Mouse (Mus musculus) hindbrain, embryonic 16.5 days (tissue): Measurements from ENCODE around the gene Syngr4. TPM values are rescaled to one million over a fixed set of nuclear protein-coding genes. Genes with fewer than 3 reads are reported as not detected.
A peak's percentile ranks its signal among the peaks of the same experiment; 100 is the strongest.
"Not testable (repeated sequence)": the region's sequence is repeated elsewhere in the genome, so short reads cannot be mapped to it uniquely, and the experiment has no call there.

Experiments used
- ATAC-seq: fragments of 200-750 bp; cut with Nextera tagmentation; 2 replicates; pipeline ENCODE4 v1.8.0; 2017; ENCODE audit warnings: moderate TSS enrichment, moderate library complexity
- H3K27ac ChIP-seq: fragments of 300-500 bp; sonication (generic); 2 replicates; pipeline ENCODE4 v1.5.1; 2014; ENCODE audit warnings: low read depth, mild to moderate bottlenecking, control low read depth, low read length, moderate library complexity
- H3K27me3 ChIP-seq: fragments of 300-500 bp; sonication (generic); replicated peaks from 2 replicates; pipeline ENCODE4 v1.6.1; 2014; ENCODE audit warnings: low read length; ENCODE audit not compliant: control insufficient read depth, insufficient read depth
- H3K36me3 ChIP-seq: fragments of 300-500 bp; sonication (generic); 2 replicates; pipeline ENCODE4 v1.6.1; 2014; ENCODE audit warnings: mild to moderate bottlenecking, low read length, moderate library complexity, mixed read lengths; ENCODE audit not compliant: control insufficient read depth, insufficient read depth
- H3K4me1 ChIP-seq: fragments of 300-500 bp; sonication (generic); 2 replicates; pipeline ENCODE4 v1.6.1; 2014; ENCODE audit warnings: low read depth, low read length; ENCODE audit not compliant: control insufficient read depth, insufficient read depth
- H3K4me2 ChIP-seq: fragments of 300-500 bp; sonication (generic); 2 replicates; pipeline ENCODE4 v1.6.1; 2014; ENCODE audit warnings: mild to moderate bottlenecking, low read length, control low read depth, moderate library complexity
- H3K4me3 ChIP-seq: fragments of 300-500 bp; sonication (generic); 2 replicates; pipeline ENCODE4 v1.5.1; 2014; ENCODE audit warnings: mild to moderate bottlenecking, low read length, control low read depth, moderate library complexity
- H3K9ac ChIP-seq: fragments of 300-500 bp; sonication (generic); 2 replicates; pipeline ENCODE4 v1.6.1; 2014; ENCODE audit warnings: low read depth, mild to moderate bottlenecking, control low read depth, low read length, moderate library complexity
- H3K9me3 ChIP-seq: fragments of 300-500 bp; sonication (generic); 2 replicates; pipeline ENCODE4 v1.6.1; 2014; ENCODE audit warnings: mild to moderate bottlenecking, low read length, moderate library complexity; ENCODE audit not compliant: control insufficient read depth
- WGBS: fragments of 180-500 bp; shearing (Covaris S2); extraction: QIAGEN DNeasy Blood & Tissue Kit; methylation state at CpG from one replicate; pipeline ENCODE4 v1.1.7; 2014; 5-methylcytosine and 5-hydroxymethylcytosine counted together
- polyA plus RNA-seq: library from polyadenylated mRNA; unstranded; fragments of >200 nt; fragmentation: Nextera tagmentation; extraction: Ambion mirVana; gene quantifications from 2 replicates; pipeline ENCODE4 v1.2.1, GENCODE M21; 2015

Syngr4 gene
- polyA plus RNA-seq, 1 experiment from 2014 or later, result not detected

DNA sequence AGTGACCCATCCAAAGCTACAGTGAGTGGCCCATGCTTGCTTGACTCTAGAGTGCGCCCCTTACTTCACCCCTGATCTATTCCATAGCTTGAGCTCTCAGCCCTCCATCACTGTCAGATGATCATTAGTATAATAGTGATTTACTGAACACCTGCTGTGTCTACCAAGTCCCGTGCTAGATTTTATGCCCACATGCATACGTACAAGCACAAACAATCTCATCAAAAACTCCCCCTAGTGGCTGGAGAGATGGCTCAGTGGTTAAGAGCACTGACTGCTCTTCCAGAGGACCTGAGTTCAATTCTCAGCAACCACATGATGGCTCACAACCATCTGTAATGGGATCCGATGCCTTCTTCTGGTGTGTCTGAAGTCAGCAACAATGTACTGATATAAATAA lies 1.6 kb upstream of the Syngr4 start:
- H3K27ac ChIP-seq, H3K9me3 ChIP-seq, H3K36me3 ChIP-seq, H3K4me3 ChIP-seq, H3K9ac ChIP-seq, H3K27me3 ChIP-seq, H3K4me1 ChIP-seq, ATAC-seq: not testable (repeated sequence)
- 51% methylated on average over 4 of the region's 4 CpGs for WGBS
- H3K4me2 ChIP-seq, result peak overlapping the region; percentile 59

DNA sequence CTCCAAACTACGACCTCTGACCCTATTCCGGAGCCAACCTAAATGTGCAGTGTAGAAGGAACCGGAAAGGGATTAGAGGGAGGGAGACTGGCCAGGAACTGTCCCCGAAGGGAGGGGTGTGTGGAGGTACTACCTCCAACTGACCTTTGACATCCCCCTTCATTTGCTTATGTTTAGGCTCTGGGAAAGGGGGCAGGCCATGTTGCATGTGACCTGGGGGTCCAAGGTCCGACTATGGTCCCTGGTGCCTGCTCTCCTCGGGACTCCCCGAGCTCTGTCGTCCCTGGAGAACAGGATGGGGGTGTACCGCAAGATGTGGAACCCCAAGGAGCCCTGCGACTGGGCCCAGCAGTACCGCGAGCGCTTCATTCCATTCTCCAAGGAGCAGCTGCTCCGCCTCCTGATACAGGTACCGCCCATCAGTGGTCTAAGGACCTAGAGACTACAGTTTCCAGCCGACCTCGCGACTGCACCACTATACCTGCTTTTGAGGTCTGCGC lies 794 bp upstream of the Syngr4 start:
- H3K9me3 ChIP-seq, result no peaks in the 10 kb centered on the region
- ATAC-seq, result peak; percentile 70
- H3K4me3 ChIP-seq, result peak overlapping the region; percentile 48
- peaks cover 8% of the 10 kb centered on the region for H3K4me1 ChIP-seq
- H3K27ac ChIP-seq, result peak overlapping the region; percentile 63
- H3K27me3 ChIP-seq, result no peaks in the 10 kb centered on the region
- no peaks in the 10 kb centered on the region for H3K36me3 ChIP-seq
- H3K4me2 ChIP-seq, result peak overlapping the region; percentile 59
- peak overlapping the region; percentile 65 for H3K9ac ChIP-seq
- 2% methylated on average over 19 of the region's 19 CpGs for WGBS

DNA sequence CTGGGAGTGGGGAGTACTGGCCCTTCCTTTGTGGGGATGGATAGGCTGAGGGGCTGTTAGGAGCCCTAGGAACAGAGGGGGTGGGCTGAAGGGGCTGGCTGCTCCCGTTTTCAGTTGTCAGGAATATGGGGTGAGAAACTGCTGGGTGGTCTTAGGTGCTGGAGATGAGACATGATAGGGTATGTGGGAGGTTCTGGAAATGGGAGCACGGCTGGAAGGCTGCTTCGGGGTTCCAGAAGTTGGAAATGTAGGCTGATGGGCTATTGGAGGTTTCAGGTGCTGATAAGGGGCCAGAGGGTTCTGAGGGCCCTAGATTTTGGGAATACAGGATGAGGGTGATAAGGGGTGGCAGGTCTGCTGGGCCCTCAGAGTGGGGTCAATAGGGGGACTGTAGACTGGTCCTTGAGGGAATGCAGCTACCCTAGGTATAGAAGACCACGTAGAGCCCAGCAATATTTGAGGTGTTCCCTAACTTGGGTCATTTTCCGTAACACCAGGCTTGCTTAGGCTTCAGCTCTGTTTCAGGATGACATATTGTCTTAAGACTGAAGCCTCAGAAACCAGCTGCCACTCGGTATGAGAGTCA lies 490 bp downstream of the Syngr4 start:
- 74% methylated on average over 6 of the region's 6 CpGs for WGBS
- no peaks in the 10 kb centered on the region for H3K9me3 ChIP-seq
- H3K4me3 ChIP-seq, result peak overlapping the region; percentile 48

DNA sequence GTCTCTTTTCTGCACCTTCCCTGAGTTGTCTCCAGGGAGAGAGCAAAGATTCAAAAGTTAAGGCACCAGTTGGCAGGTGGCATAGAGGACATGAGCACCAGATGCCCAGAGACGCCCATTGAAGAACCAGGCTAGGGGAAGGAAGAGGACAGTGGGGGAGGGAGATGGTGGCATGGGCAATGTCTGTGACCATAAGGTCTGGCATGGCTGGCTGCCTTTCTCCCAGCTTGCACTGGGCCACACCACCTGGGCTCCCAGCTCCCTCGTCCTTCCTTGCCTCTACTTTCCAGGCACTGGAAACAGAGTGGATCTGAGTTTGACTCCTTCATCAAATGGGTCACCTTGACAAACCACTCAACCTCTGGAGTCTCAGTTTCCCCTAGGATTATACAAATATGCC lies 3.9 kb downstream of the Syngr4 start:
- H3K9ac ChIP-seq, result no peak overlapping the region
- H3K9me3 ChIP-seq, result no peaks in the 10 kb centered on the region
- no peak overlapping the region for H3K4me2 ChIP-seq
- no peak overlapping the region for H3K27ac ChIP-seq
- H3K4me1 ChIP-seq, result peaks cover 4% of the 10 kb centered on the region
- 87% methylated on average over 2 of the region's 2 CpGs for WGBS
- no peak overlapping the region for H3K4me3 ChIP-seq
- no peaks in the 10 kb centered on the region for H3K36me3 ChIP-seq
- H3K27me3 ChIP-seq, result no peaks in the 10 kb centered on the region
- no peak for ATAC-seq

More for the DNA sequence above, 490 bp downstream of the Syngr4 start:
- peak overlapping the region; percentile 59 for H3K4me2 ChIP-seq
- no peaks in the 10 kb centered on the region for H3K36me3 ChIP-seq
- no peak overlapping the region for H3K27ac ChIP-seq
- no peaks in the 10 kb centered on the region for H3K27me3 ChIP-seq
- ATAC-seq, result peak; percentile 35
- H3K9ac ChIP-seq, result no peak overlapping the region
- H3K4me1 ChIP-seq, result peaks cover 8% of the 10 kb centered on the region

DNA sequence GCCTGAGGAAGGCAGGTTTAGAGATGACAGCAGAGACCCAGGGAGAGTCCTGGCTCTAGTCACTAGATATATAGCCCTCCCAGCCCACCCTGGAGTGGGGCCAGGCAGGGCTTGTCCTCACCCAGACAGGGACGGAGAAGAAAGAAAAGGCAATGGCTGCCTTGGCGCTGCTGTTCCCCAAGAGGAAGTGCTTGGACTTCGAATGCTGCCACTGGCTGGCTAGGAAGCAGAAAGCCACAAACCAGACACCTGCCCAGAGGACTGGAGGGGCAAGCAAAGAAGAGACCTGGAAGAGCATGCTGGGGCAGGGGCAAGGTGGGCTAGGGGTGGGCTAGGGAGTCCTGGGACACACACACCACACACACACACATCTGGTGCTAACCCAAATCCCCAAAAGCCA lies 9.3 kb downstream of the Syngr4 start:
- Histone ChIP-seq H3K27me3 (no peaks in the 10 kb centered on the region), H3K9ac (no peak overlapping the region; the same call in 1 of the 2 replicates), H3K27ac (no peak overlapping the region), H3K36me3 (peaks cover 25% of the 10 kb centered on the region), H3K9me3 (no peaks in the 10 kb centered on the region), H3K4me2 (no peak overlapping the region), H3K4me3 (no peak overlapping the region), H3K4me1 (no peaks in the 10 kb centered on the region)
- WGBS, result 56% methylated on average over 3 of the region's 3 CpGs
- ATAC-seq, result 0 out of 2 replicates have a peak, but pooled peaks have one; percentile 19

DNA sequence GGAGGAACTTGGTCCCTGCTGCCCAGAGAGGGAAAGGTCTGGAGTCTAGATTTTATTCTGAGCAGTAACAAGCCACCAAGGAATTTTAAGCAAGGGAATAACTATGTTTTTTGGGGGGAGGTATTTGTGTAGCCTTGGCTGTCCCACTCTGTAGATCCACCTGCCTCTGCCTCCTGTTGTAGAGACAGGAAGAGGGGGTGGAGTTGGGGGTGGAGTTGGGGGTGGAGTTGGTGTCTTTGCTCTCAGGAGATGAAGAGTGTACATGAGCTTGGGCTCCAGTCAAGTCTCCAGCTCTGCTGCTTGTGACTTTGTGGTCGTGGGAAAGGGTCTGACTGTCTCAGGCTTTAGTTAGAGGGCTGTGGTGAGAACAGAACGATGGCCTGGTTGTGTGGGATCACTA lies 15.5 kb downstream of the Syngr4 start:
- peaks cover 54% of the 10 kb centered on the region for H3K36me3 ChIP-seq
- H3K4me2 ChIP-seq, result no peak overlapping the region
- ATAC-seq, result no peak
- no peaks in the 10 kb centered on the region for H3K4me1 ChIP-seq
- no peaks in the 10 kb centered on the region for H3K27me3 ChIP-seq
- no peak overlapping the region for H3K4me3 ChIP-seq
- H3K27ac ChIP-seq, result no peak overlapping the region
- H3K9me3 ChIP-seq, result no peaks in the 10 kb centered on the region
- 93% methylated on average over 2 of the region's 2 CpGs for WGBS
- H3K9ac ChIP-seq, result no peak overlapping the region

DNA sequence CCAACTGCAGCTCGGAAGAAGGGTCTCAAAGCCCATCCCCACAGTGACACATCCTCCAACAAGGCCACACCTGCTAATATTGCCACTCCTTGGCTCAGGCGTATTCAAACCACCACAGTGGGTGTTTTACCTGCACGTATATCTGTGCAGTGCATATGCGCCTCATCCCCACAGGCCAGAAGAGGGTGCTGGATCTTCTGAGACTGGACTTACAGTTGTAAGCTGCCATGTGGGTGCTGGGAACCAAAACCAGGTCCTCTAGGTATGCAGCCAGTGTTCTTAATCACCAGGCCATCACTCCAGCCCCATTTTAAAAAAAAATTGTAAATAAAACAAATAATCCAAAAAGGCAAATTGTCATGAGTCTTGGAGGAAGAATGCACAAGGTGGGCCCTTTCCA lies 16.0 kb downstream of the Syngr4 start:
- Histone ChIP-seq H3K36me3 (peaks cover 56% of the 10 kb centered on the region), H3K4me2 (no peak overlapping the region), H3K4me1 (no peaks in the 10 kb centered on the region), H3K27me3 (no peaks in the 10 kb centered on the region), H3K9me3 (no peaks in the 10 kb centered on the region), H3K4me3 (no peak overlapping the region), H3K9ac (no peak overlapping the region), H3K27ac (no peak overlapping the region)
- ATAC-seq, result no peak
- 90% methylated on average over 4 of the region's 4 CpGs for WGBS

DNA sequence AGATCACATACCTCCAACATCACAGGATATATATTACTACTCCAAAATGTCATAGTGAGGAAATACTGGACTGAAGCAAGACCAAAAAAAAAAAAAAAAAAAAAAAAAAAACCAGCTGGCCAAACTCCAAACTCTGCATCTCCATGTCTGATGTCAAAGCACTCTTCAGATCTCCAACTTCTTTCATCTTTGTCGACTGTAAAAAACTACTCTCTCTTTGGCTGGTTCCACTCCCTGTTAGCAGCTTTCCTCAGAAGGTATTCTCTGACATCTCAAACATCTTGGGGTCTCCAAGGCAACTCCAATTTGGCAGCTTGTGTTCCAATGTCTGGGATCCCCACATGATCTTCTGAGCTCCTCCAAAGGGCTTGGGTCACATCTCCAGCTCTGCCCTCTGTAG lies 18.2 kb downstream of the Syngr4 start, which contains the start of gene Grin2d:
Gene Grin2d, minus strand, starts transcription at position 101 of the 400 bp plus-strand sequence.
- ATAC-seq, H3K4me2 ChIP-seq, H3K27me3 ChIP-seq, H3K4me3 ChIP-seq, H3K9ac ChIP-seq, H3K9me3 ChIP-seq, H3K27ac ChIP-seq: not testable (repeated sequence)
- WGBS, result 91% methylated on average over 1 of the region's 1 CpGs
- peaks cover 41% of the 10 kb centered on the region for H3K36me3 ChIP-seq
- H3K4me1 ChIP-seq, result peaks cover 14% of the 10 kb centered on the region

DNA sequence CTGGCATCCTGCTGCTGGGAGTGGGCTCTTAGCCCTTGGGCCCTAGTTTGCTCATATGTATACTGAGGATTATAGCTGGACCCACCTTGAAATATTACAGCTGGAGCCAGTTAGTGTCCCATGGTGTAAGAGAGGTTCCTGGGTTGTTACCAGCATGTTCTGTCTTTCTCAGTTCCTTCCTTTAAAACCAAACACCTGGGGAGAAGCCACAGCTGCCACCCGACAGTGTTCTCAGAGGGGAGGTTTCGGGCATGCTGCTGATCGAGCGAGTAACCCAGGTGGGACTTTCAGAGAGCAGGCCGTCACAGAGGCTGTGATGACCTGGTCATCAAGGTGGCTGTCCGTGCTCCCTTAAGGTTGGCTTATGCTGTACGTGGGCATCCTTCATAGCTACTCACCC lies 19.6 kb downstream of the Syngr4 start:
- ATAC-seq, result no peak
- H3K27me3 ChIP-seq, result no peaks in the 10 kb centered on the region
- no peak overlapping the region for H3K9ac ChIP-seq
- peaks cover 29% of the 10 kb centered on the region for H3K36me3 ChIP-seq
- 99% methylated on average over 7 of the region's 7 CpGs for WGBS
- H3K4me2 ChIP-seq, result no peak overlapping the region
- H3K27ac ChIP-seq, result no peak overlapping the region
- H3K4me1 ChIP-seq, result peaks cover 14% of the 10 kb centered on the region
- no peaks in the 10 kb centered on the region for H3K9me3 ChIP-seq
- H3K4me3 ChIP-seq, result no peak overlapping the region
